Mouse (Mus musculus) heart, adult 18-20 months (tissue): ENCODE results near the gene Isoc2b. TPM values are rescaled to one million over a fixed set of nuclear protein-coding genes. Genes with fewer than 3 reads are reported as not detected.
"Not testable (repeated sequence)": the region's sequence is repeated elsewhere in the genome, so short reads cannot be mapped to it uniquely, and the experiment has no call there.

Experiments
- DNase-seq, 2 experiments: peaks; one replicate each; pipeline ENCODE4 v3.0.0; 2021 to 2022; ENCODE audit warnings: mixed read lengths in 1 of 2
- long read RNA-seq, 2 experiments: library from polyadenylated mRNA; stranded (forward); transcript quantifications; one replicate each; pipeline ENCODE4 v2.0.0; 2021
- total RNA-seq, 2 experiments: library from RNA; stranded (reverse); gene quantifications; 2 replicates each; pipeline ENCODE4 v1.2.3; 2021

Isoc2b gene
- total RNA-seq: 1 to 10 TPM; 3.5 to 6.3 TPM
- long read RNA-seq, experiment 1, partial matches to known transcripts: 0 of 1 reads
- long read RNA-seq, experiment 1, other reads (novel, unspliced or antisense): 0 of 1 reads
- long read RNA-seq, experiment 2, partial matches to known transcripts: 0 of 3 reads
- long read RNA-seq, experiment 2, other reads (novel, unspliced or antisense): 1 of 3 reads

- DNase-seq: no peak
Observed at GRCm38 (mm10) chr7:4870133-4870532, at the start of gene Isoc2b. Gene Isoc2b (minus strand): TSS chr7:4870258.

- no peak for DNase-seq
Observed at GRCm38 (mm10) chr7:4919096-4919495, 49.0 kb upstream of the Isoc2b start.

DNA sequence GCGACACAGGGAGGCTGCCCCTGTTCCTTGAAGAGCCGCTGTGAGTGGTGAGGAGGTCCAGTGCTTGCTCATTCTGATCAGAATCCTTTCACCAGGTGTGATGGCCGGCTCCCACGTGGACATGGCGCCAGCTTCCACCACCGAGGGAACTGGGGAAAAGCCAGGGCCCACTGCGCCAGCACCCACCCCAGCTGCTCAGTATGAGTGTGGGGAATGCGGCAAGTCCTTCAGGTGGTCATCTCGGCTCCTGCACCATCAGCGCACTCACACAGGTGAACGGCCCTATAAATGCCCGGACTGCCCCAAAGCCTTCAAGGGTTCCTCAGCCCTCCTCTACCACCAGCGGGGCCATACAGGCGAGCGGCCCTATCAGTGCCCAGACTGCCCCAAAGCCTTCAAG lies 48.6 kb upstream of the Isoc2b start:
- no peak for DNase-seq

GRCm38 (mm10) chr7:4917494-4917893 lies 47.4 kb upstream of the Isoc2b start:
- DNase-seq: no peak

DNA sequence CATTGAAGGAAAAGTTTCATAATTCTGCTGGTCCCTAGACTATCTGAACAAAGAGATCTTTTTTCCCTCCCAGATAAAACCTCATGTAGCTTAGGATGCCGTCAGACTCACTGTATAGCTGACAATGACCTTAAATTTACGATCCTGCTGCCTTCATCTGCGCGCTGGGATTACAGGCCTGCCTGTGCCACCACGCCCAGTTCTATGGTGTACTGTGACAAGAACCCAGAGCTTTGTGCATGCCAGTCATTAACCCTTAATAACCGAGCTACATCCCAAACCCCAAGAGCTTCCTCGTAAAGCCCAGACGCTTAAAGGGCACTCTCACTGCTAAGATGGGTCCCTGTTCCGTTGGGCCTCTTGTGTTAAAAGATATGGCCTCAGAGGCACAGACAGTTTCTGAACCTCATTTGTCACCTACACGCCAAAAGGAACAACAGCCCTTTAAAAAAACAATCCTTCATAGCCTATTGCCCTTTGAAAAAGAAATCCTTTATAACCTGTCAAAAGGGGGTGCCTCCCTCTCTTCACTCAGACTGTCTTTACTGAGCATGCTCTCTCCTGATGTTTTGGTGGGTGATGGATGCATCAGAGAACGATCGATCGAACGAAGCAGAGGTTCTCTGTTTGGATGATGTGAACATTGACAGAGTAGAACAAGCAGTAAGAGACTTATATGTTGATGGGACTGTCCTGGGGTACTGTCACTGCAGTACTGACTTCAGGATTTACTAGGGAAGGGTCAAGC lies 45.8 kb upstream of the Isoc2b start:
- DNase-seq: peak in 1 of 2 experiments; percentile 55

- peak; percentile 94 to 98 for DNase-seq
Observed at GRCm38 (mm10) chr7:4915007-4915665, 45.1 kb upstream of the Isoc2b start, which contains the start of gene Zfp628. Gene Zfp628 (plus strand): TSS chr7:4915217.

- DNase-seq: no peak
Observed at GRCm38 (mm10) chr7:4912248-4912647, 42.2 kb upstream of the Isoc2b start.

GRCm38 (mm10) chr7:4911561-4911960 lies 41.5 kb upstream of the Isoc2b start:
- peak; percentile 57 to 85 for DNase-seq

- DNase-seq: no peak
Observed at GRCm38 (mm10) chr7:4906466-4906950, 36.5 kb upstream of the Isoc2b start, which contains the start of gene Gm36210. Gene Gm36210 (minus strand): TSS chr7:4906516.

- DNase-seq: no peak
Observed at GRCm38 (mm10) chr7:4902404-4902803, 32.3 kb upstream of the Isoc2b start.

DNA sequence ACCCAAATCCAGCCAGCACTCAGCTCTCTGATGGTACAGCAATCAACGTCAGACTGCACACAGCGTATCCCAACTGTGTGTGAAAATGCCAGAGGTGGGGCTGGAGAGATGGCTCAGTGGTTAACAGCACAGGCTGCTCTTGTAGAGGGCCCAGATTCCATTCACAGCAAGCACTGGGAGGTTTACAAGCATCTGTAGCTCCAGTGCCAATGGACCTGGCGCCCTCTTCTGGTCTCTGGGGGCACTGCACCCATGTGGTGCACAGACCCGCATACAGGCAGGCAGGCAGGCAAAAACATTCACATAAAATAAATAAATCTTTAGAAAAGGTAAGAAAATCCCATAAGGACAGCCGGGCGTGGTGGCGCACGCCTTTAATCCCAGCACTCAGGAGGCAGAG lies 31.1 kb upstream of the Isoc2b start:
- no peak for DNase-seq

- DNase-seq: no peak
Observed at GRCm38 (mm10) chr7:4900523-4900851, 30.4 kb upstream of the Isoc2b start.

- DNase-seq: peak in 1 of 2 experiments; percentile 70
Observed at GRCm38 (mm10) chr7:4899649-4900522, 29.8 kb upstream of the Isoc2b start.

- peak in 1 of 2 experiments; percentile 33 for DNase-seq
Observed at GRCm38 (mm10) chr7:4898851-4899648, 29.0 kb upstream of the Isoc2b start.

GRCm38 (mm10) chr7:4895186-4895585 lies 25.1 kb upstream of the Isoc2b start:
- no peak for DNase-seq

DNA sequence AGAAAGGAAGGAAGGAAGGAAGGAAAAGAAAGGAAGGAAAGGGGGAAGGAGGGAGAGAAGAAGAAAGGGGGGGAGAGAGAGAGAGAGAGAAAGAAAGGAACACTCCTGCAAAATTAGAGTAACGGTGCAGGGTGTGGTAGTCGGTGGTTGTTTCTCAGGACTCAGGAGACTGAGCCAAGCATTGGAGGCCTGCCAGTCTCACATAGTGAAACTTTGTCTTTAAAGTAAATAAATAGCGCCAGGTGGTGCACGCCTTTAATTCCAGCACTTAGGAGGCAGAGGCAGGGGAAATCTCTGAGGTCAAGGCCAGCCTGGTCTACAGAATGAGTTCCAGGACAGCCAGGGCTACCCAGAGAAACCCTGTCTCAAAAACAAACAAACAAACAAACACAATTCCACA lies 16.6 kb upstream of the Isoc2b start:
- peak in 1 of 2 experiments; percentile 43 for DNase-seq

DNA sequence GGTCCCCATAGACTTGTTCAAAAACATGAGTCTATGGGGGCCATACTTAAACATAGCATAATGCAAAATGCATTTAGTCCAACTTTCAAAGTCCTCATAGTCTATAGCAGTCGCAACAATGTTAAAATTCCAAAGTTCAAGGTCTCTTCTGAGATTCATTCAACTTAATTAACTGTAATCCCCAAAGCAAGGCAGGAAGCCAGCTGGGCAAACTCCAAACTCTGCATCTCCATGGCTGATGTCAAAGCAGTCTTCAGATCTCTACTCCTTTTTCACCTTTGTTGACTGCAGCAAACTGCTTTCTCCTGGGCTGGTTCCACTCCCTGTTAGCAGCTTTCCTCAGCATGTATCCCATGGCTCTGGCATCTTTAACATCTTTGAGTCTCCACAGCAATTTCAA lies 9.0 kb upstream of the Isoc2b start:
- not testable (repeated sequence) for DNase-seq

- peak in 1 of 2 experiments; percentile 30 for DNase-seq
Observed at GRCm38 (mm10) chr7:4878186-4878585, 8.1 kb upstream of the Isoc2b start.

DNA sequence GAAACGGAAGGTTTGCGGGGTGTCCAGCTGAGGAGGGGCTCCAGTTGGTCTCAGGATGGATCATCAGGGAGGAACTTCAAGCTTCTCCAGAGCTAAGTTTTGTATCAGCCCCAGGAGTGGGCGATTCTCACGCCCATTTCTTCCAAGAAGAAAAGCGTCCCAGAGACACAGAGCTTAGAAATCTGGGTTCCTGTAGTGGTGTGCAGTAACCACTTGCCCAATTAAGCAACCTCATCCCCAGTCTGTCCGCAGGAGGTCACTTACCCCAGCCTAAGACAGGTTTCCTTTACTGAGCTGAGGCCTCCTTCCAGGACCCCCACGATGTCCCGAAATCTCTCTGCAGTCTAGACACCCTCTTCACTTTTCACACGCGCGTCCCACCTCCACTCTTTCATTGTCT lies 7.2 kb upstream of the Isoc2b start:
- no peak for DNase-seq

GRCm38 (mm10) chr7:4876753-4877221 lies 6.7 kb upstream of the Isoc2b start, which contains the start of gene Isoc2a:
Gene Isoc2a (plus strand): TSS chr7:4877153.
- peak; percentile 91 to 96 for DNase-seq

DNA sequence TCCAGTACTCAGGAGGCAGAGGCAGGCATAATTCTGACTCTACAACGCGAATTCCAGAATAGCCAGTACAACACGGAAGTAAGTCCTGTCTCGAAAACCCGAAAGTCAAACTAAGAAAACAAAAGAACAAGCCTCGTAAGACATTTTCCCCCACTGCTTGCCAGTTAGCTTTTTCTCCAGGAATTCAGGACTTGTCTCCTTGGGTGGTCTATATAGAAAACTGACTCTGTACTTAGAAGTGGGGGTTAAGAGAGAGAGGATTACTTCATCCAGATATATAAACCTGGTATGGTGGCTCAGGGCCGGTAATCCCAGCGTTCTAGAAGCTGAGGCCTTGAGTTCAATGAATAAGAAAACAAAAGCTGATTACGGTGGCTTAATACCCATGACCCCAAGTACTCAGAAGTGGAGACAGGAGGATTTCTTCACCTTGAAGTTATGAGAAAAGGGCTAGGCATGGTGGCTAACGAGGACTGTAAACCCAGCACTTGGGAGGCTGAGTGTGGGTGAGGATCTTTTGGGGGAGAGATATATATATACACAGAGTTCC lies 3.4 kb downstream of the Isoc2b start:
- DNase-seq: no peak
